Mouse (Mus musculus) adrenal gland, adult 2 months (tissue): ENCODE data around the gene Prmt7. TPM values are rescaled to one million over a fixed set of nuclear protein-coding genes. Genes with fewer than 3 reads are reported as not detected.

Experiments
- DNase-seq: peaks from one replicate; pipeline ENCODE4 v3.0.0; 2021
- polyA plus RNA-seq: library from polyadenylated mRNA; depleted of rRNA; stranded (reverse); fragments of >200 nt; gene quantifications from 2 replicates; pipeline ENCODE4 v1.2.3, GENCODE M21; 2012
- total RNA-seq, 2 experiments: library from RNA; stranded (reverse); gene quantifications; 2 replicates each; pipeline ENCODE4 v1.2.3; 2021

Gene Prmt7
- total and polyA plus RNA-seq, 3 experiments, result 19.8 to 28.1 (median 23.0) TPM

GRCm38 (mm10) chr8:106219620-106220019 is 8.9 kb downstream of the Prmt7 start:
- no peak for DNase-seq

- peak; percentile 25 for DNase-seq
These were observed 15.9 kb downstream of the Prmt7 start for GRCm38 (mm10) chr8:106226589-106226988.

- DNase-seq, result no peak
These were observed 20.8 kb downstream of the Prmt7 start for GRCm38 (mm10) chr8:106231536-106231935.

- DNase-seq, result no peak
These were observed 22.0 kb downstream of the Prmt7 start for GRCm38 (mm10) chr8:106232751-106233150.

- DNase-seq, result no peak
These were observed 24.0 kb downstream of the Prmt7 start for GRCm38 (mm10) chr8:106234567-106235261.

- DNase-seq, result no peak
These were observed 26.4 kb downstream of the Prmt7 start for GRCm38 (mm10) chr8:106237106-106237505.

- DNase-seq, result no peak
These were observed 39.5 kb downstream of the Prmt7 start for GRCm38 (mm10) chr8:106250186-106250585.

- DNase-seq, result no peak
These were observed 47.4 kb downstream of the Prmt7 start for GRCm38 (mm10) chr8:106258169-106258568.

- DNase-seq, result no peak
These were observed 49.0 kb downstream of the Prmt7 start for GRCm38 (mm10) chr8:106259579-106260255.

- DNase-seq, result no peak
These were observed 50.2 kb downstream of the Prmt7 start for GRCm38 (mm10) chr8:106260894-106261293.

- DNase-seq, result no peak
These were observed 51.6 kb downstream of the Prmt7 start for GRCm38 (mm10) chr8:106262343-106262742.

- DNase-seq, result no peak
These were observed 53.2 kb downstream of the Prmt7 start for GRCm38 (mm10) chr8:106263928-106264327.

GRCm38 (mm10) chr8:106265398-106265797 is 54.7 kb downstream of the Prmt7 start:
- DNase-seq, result no peak

GRCm38 (mm10) chr8:106268710-106269346 is 58.1 kb downstream of the Prmt7 start:
- DNase-seq, result no peak

GRCm38 (mm10) chr8:106270804-106271203 is 60.1 kb downstream of the Prmt7 start:
- DNase-seq, result no peak

- DNase-seq, result no peak
These were observed 60.6 kb downstream of the Prmt7 start for GRCm38 (mm10) chr8:106271378-106271777.

- no peak for DNase-seq
These were observed 62.7 kb downstream of the Prmt7 start for GRCm38 (mm10) chr8:106273468-106273867.

GRCm38 (mm10) chr8:106276709-106277317 is 66.1 kb downstream of the Prmt7 start:
- no peak for DNase-seq

- DNase-seq, result no peak
These were observed 67.8 kb downstream of the Prmt7 start for GRCm38 (mm10) chr8:106278367-106279042.

- no peak for DNase-seq
These were observed 69.4 kb downstream of the Prmt7 start for GRCm38 (mm10) chr8:106280154-106280553.

GRCm38 (mm10) chr8:106280844-106281243 is 70.1 kb downstream of the Prmt7 start:
- DNase-seq, result no peak

GRCm38 (mm10) chr8:106287445-106287844 is 76.7 kb downstream of the Prmt7 start:
- no peak for DNase-seq
